Mouse (Mus musculus) thymus, postnatal 14 days (tissue): ENCODE measurements around the gene Polr2m.
"Not testable (repeated sequence)": the region's sequence is repeated elsewhere in the genome, so short reads cannot be mapped to it uniquely, and the experiment has no call there.

Experiments
- DNase-seq: peaks from one replicate; pipeline ENCODE4 v3.0.0; 2021

Gene Polr2m

DNA sequence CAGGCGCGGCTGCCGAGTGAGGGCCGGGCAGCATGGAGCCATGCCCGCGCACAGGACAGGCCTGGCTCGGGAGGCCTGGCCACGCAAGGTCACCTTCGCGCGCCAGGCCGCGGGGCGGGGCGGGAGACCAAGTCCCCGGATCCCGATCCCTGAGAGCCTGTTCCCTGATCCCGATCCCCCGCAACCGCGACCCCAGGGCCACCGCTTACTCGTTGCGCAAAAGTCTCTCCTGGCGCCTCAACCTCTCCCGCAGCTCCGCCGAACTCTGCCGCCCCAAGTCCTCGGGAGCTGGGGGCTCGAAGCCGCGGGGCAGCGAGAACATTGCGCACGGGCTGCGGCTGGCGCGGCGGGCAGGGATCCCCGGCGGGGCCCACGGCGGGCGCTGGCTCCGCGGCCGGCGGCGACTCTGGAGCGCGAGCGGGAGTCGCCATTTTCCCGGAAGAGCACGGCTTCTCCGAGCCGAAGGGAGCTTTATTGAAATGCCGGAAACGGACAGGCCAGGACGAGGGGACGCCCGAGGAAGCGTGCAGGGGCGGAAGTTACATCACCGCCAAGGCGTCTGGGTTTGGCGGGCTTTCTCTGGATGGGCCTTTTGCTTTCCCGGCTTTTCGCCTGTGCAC, at the start of gene Polr2m:
TSS of gene Polr2m (minus strand) at position 461 of the 620 bp plus-strand sequence.
- DNase-seq, result peak; percentile 94

DNA sequence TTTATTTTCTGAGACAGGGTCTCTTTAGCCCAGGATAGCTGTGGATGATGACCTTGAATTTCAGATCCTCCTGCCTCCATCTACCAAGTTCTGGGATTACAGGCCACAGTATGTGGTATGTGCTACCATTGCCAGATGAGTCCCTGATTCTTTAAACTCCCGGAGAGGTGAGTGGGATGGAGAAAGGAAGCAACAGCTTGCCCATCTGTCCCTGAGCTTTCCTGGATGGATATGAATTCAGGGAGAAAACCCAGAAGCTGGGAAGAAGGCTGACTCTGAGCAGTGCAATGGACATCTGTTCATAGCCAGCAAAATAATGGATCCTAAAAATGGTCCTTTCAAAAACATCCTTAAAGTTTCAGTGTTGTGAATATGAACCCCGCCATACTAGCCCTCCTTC, 49.3 kb upstream of the Polr2m start:
- DNase-seq, result no peak

DNA sequence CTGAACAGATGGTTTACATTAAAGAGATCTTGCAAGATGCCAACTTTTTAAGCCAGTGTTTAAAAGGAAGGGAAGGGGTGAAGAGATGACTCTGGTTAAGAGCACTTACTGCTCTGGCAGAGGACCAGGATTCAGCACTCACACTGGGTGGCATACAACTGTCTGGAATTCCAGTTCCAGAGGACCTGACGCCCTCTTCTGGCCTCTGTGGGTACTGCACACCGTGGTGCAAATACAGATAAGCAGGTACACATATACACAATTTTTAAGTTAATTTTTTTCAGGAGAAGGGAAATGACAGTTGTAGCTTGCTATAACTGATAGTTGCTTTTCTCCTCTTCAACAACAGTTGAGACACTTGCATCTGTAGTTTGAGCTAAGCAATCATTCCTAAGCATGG, 44.2 kb upstream of the Polr2m start:
- no peak for DNase-seq

DNA sequence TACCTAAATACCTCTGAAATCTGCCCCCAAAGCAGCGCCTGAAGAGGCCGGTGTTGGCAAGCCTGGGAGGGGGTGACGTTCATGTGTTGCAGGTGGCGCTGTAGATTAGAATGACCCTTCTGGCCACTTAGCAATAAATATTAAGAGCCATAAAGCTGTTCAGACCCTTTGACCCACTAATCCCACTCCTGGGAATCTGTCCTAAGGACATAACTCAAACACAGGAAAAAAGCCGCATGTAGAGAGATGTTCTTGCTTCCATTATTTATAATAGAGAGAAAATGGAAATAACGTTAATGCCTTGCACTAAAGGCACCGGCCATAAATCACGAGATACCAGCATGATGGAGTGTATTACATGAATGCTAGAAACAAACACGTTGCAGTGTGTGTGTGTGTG, 41.7 kb upstream of the Polr2m start:
- no peak for DNase-seq

DNA sequence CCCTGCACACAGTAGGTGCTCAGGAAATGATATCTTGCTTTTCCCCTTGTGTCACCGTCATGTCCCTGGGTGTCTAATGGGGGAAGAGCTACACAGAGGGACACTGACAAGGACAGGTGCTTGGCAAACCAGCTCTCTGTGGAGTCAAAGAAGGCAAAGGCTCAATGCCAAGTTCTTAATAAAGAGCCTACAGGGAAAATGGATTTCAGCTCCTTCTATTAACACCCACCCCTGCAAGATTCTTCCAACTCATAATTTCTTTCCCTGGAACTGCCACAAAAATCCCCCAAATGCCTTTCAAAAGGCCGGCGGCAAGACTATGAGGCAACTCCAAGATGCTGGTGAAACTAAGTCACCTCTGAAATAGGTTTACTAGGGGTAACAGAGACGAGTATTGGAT, 38.2 kb upstream of the Polr2m start:
- no peak for DNase-seq

DNA sequence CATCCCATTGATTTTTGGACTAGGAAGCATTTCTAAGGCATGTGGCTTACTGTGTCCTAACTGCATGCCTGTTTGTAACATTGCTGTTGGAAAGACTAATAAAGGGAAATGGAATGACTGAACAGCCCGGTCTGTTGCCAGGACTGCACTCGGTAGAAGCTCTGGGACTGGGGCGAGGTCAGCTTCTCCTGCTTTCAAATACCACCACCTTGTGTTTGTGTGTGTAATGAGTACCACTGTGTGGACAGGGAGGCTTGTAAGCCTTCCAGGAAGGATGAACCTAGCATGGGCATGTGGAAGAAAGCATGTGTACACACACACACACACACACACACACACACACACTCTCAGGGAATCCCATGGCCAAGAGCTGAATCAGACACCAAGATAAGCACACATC, 34.1 kb upstream of the Polr2m start:
- DNase-seq, result no peak

DNA sequence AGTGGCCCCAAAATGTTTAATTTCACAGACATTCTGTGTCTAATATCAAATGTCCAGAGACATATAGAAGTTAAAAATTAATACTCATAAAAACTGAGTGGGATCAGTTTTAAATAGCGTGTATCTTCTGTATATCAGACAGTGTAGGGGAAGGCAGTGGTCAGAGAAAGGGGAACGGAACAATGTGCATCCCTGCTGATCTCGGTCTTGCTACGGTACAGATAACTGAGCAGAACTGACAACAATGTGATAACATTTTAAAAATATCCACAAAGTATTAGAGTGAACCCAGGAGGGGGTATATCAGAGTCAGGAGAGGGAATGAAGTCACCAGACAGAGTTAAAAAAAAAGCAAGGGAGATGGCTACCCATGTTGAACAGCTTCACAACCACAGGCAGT, 31.8 kb upstream of the Polr2m start:
- no peak for DNase-seq

DNA sequence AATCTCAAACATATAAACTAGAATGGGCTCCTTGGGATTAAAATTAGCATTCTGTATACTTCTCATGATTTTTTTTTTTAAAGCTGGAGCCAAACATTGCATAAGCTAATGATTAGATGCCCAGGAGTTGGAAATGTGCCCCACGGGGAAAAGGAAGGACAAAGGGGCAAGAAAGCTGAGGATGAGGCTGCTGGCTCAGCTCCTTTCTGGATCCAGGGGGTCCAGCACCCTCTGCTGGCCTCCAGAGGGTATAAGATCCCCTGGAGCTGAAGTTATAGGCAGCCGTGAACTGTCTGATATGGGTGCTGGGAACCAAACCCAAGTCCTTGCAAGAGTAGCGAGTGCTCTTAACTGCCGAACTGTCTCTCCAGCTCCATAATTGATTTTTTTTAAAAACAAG, 30.1 kb upstream of the Polr2m start:
- no peak for DNase-seq

DNA sequence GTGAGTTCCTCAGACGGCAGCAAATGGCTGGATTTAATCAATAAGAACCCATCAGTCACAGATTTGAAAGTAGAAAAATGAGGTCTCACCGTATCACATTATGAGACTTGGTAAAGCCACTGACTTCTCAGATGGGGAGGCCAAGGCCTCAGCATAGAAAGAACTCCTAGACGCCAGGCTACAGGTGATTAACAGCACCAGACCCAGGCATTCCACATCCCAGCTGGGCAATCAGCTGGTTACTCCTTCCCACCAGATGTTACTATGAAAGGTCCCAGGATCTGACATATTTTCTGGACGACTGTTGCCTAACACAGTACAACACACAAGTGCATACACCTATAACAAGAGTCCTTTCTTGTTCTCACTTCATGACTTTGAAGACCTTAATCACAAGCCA, 27.8 kb upstream of the Polr2m start:
- DNase-seq, result no peak

DNA sequence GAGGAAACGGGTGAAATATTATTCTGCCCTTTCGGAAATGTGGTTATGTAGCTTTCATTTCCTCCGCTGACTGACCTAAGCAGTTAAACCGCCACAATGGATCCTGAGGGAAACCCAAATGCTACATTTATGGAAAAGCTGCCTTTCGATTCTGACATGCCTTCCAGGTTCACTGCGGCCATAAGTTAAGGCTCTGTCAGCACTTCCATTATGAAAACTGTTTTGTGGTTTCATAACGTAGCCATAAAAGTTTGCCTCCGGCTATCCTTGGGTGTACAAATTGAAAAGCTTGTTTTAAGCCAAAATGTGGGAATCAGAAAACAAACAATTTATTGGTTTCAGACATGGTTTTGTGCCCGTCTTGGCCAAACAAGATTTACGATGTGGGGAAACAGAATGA, 27.2 kb upstream of the Polr2m start:
- DNase-seq, result no peak

DNA sequence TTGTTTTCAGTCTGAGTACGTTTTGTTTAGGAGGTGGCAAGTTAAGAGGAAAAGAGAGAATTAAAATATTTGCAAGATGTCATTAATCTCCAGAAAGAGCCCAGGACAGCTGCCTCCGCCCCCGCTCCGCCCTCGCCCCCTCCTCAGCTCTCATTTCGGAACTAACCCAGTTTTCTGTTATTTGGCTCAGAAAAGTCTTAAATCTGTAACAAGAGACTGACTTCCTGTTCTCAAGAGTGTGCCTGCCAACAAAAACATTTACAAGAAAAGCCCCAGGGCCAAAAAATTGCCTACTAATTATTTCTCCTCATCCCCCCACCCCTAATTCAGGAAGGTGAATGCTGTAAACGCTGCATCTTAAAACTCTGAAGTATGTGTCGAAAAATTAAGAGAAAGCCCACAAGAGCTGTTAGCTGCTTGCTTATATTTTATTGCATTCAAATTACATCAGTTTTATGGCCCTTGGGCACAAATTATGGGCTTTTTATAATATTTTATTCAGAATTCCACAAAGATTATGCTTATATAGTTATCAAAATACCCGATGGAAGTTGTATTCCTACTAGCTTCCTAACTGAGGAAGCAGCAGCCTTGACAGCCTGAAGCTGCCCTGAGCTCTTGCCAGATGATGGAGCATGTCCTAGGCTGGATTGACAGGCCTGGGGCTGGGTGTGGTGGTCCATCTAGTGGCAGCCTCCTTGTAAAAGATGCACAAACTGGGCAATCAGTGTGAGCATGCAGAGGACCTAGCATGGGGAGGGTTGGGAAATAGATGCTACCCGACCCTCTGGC, 12.9 kb upstream of the Polr2m start:
- DNase-seq, result no peak

DNA sequence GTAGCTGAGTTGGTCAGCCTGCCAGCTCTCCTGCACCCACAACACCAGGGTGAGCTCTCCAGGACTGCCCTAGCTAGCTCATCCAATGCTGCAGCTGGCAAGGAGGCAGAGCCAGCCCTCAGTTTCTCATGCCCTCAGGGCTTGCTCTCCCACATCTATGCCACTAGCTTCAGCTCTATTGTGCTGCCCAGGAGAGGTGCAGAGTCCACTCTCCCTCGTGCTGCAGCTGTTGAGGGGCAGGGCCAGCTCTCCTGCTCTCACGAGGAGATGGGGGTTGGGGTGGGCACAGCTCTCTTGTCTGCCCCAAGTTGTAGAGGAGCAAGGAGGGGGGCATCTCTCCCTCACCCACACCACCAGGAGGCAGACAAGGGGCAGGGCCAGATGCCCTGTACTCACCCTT, 10.9 kb upstream of the Polr2m start:
- DNase-seq, result no peak

DNA sequence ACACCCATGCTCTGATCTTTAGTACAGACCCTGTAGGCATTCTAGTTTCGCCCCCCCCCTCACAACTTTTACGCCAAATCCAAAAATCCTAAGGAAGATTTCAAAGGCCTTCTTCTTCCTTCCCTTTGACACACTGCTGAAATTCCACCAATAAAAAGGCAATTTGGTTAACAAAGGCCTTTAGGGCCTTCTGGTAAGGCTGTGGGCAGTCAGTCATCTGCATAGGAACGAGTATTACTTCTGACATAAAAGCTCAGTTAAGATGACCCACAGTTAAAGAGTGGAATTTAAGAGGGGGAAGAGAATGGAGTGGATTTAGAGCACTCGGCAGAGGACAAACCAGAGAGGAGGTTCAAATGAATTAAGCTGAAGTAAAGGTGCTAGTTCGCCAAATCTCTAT, 8.0 kb upstream of the Polr2m start:
- no peak for DNase-seq

DNA sequence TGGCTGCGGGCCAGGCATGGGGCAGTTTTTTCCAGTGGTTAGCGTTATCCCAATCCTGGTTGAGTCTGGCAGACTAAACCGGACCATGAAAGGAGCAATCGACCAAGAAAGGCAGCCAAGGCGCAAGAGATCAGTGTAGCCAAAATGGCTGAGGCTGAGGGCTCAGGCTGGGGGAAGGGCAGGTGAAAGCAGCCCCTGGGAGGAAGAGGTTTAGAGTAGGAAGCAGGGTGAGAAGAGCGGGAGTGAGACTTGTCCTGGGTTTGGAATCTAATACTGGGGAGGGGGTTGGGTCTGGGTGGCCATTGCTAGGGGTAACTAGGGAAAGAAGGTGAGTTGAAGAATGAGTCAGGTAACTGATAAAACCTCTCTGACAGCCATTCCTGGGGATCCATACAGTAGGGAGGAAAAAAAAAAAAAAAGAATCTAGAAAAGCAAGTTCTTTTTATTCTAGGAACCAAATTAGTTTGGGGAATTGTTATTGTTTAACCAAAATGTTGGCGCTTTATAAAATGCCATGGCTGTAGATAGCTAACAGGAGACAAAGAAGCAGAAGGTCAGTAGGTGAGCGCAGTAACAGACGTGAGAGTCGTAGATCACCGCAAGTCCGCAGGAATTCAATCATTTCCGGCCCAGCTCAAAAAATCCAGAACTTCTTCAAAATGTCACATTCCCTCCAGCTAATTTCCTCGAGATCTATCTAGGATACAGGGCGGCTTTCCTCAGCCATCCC, 6.7 kb upstream of the Polr2m start:
- DNase-seq, result no peak

DNA sequence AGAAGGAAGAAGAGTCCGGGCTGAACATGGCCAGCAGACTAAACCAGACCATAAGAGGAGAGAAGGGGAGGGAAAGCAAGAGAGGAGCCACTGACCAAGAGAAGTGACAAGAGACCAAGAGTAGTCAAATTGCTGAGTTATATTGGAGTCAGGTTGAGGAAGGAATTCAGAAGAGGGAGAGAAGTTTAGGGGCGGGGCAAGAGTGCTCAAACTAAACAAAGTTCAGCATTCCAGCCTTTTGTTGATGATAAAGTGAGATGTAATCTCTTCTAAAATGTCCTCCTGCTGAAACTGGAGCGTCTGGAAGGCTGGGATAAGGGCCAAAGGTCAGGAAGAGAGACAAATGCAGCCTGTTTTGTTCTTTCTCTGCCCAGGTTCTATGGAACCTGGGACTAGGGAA, 4.3 kb upstream of the Polr2m start:
- DNase-seq, result no peak

DNA sequence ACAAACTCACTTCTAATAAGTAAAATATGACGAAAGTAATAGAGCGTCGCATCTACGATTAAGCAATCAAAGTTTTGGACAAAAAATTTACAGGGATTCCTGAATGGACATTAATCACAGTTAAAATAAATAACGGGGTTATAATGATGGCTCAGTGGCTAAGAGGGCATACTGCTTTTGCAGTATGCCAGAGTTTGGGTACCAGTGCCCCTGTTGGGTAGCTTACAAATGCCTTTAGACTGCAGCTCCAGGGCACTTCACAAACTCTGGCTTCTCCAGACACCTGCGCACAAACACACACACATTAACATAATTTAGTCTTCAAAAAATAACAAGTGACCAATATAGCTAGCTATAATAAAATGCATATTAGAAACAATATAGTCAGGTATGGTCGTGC, 392 bp upstream of the Polr2m start:
- DNase-seq, result peak; percentile 7

DNA sequence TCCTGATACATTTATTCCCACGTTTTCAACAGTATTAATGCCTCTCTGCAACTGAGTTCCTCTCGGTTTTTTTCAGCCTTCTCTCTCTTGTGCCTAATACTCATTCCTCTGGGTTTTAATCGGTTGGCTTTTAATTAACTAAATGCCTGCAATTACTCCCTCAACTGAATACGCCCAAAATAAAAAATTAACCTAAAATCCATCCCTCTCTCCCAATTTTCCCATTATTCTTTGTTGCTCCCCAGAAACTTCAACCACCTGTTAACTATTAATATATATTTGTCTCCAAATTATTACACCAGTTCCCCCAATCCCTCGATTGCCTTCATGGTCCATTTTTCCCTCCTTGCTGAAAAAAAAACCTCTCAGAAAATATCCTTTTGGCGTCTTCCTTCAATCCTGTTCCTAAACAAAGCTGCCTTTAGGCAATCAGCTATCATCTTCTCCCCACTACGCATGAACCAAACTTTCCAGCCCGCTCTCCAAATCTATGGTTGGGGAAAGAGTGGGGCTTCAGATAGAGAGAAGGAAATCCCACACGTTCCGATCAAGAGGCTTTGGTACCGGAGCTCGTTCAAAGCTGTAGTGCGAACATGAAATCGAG, 762 bp downstream of the Polr2m start:
- DNase-seq, result no peak

DNA sequence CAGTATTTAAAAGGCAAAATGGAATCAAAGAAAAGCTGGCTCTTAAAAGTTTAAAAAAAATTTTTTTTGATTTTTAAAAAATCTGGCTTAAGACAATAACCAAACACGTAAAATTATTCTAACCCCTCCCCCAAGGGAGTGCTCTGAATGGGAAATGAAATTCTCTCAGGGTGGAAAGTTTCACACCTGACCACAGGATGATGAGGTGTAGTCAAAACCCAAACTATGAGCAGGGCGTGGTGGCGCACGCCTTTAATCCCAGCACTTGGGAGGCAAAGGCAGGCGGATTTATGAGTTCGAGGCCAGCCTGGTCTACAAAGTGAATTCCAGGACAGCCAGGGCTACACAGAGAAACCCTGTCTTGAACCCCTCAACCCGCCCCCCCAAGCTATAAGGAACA, 1.9 kb downstream of the Polr2m start:
- DNase-seq, result not testable (repeated sequence)

DNA sequence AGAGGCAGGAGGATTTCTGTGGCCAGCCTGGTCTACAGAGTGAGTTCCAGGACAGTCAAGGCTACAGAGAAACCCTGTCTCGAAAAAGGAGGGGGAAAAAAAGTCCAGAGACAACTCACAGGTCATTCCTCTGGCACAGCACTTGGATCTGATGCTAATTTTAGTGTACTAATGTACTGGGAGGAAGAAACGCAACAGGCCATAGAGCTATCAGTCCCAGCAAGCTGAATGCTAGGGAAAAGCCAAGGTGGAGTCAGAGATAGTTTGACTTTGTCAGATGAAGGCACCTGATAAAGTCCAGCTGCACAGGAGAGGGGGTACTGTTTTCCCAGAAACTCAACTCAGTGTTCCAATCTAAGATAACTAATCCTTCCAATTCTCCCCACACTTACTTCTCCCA, 5.4 kb downstream of the Polr2m start:
- DNase-seq, result no peak

DNA sequence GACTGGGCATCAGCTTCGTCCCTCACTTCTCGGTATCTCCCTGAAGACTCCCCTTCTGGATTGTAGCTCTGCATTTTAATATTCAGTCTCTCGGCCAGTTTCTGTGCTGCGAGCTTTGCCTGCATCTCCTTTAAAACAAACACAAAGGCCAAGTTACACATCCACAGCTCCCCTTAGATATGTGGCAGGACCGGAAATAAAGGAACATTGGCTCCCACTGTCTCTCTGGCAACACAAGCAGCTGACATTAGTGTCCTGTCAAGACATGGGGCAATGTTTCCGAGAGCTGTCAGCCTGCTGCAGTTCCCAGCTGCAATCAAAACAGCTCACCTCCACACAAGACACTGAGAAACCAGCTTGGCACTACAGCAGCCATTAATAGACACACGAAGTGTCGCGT, 6.3 kb downstream of the Polr2m start:
- DNase-seq, result no peak

DNA sequence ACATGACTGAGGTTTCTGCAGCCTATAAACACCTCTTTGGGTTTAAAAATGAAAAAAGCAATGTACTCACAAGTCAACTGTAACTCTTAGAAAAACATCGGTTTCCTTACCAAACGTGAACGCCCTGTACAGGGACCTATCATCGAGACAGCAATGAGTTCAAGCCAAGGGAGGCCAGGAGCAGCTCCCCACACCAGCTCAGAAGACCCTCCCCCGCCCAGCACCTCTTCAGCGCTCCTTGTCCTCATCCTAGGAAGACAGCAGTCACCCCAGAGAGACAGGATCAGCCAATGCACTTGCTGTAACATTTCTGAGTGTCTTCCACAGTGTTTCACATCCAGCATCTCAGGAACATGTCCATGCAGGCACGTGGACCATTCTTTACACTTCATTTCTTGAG, 7.1 kb downstream of the Polr2m start:
- DNase-seq, result no peak

DNA sequence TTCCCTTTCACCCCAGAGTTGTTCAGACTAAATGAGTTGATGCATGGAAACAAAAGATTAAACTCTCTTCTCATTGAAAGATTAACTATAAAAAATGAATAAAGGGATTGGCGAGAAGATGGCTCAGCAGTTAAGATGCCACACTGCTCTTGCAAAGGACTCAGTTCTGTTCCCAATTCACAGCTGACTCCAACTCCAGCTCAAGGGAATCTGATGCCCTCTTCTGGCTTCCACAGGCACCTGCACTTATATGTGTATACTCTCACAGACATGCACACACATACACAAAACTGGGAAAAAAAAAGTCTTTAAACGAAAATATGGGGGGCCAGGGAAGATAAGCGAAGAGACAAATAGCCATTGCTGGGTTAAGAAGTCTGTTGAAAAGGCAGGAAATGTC, 9.1 kb downstream of the Polr2m start:
- DNase-seq, result no peak

DNA sequence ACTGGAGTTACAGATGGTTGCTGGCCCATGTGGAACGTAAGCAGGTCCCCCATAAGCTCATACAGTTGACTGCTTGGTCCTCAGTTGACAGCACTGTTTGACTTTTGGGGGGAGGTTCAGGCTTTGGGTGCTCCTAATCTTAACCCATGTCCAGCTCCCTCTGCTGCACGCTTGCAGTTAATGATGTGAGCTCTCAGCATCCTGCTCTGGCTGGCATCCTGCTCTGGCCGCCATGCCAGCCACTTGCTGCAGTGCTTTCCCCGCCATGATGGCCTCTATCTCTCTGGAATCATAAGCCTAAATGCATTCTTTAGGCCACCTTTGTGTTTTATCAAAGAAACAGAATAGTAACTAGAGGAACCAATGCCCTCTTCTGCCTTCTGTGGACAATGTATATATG, 10.2 kb downstream of the Polr2m start:
- no peak for DNase-seq

DNA sequence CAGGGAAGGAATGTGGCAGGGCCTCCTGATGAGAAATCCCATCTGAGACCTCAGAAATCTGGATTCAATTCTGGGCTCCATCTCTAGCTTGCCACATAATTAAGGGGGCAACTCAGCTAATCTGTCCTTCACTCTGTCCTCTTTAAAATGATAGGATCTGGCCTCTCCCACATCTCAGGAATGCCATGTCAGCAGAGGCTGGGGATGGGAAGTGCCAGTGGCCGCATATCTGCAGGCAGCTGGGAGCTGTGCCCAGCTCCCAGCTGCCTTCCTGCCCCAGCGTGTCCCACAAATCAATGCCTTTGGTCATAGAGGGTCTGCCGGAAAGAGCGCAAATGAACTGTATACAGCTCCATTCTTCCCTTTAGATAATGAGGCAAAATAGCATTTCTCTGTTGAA, 18.3 kb downstream of the Polr2m start:
- DNase-seq, result no peak
